Mouse (Mus musculus) spleen, adult 18-20 months (tissue): ENCODE results near the gene Gtf3c1.

Source experiments
- DNase-seq, 2 experiments: peaks; one replicate each; pipeline ENCODE4 v3.0.0; 2022; ENCODE audit warnings: mixed read lengths in 2 of 2

The Gtf3c1 gene

DNA sequence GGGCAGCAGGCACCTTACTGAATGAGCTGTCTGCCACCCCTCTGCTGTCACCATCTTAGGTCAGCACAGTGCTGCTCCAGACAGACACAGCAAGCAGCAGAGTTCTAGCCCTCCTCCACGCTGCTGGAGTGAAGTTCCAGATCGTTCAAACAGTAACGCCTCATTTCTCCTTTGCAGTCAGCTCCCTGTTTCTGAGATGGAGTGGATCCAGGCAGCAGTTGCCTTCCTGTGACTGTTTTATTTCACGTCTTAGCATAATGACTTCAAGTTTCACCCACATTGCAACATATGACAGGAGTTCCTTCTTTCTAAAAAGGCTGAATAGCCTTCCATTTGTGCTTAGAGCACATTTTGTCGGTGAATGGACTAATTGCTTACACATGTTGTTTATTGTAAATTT, 94.0 kb downstream of the Gtf3c1 start:
- no peak for DNase-seq

DNA sequence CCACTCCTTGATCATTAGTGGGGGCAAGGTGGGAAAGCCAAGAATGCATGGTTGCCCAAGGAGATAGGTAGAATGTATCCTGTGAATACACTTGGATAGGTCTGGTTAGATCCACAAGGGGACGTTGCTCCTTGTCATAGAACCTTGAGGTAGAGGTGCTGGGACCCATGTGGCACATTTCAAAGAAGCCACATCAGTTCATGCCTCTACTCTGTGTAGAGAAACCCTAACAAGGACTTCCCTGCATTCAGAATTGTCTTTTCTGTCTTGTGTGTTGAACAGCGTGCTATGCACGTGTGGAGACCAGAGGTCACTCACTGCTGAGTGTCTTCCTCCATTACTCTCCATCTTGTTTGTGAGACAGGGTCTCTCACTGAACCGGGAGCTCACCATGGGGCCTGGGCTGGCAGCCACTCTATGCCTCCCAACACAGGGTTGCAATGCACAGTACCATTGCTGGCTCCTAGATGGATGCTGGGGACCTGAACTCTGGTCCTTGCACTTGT, 99.3 kb downstream of the Gtf3c1 start:
- no peak for DNase-seq

DNA sequence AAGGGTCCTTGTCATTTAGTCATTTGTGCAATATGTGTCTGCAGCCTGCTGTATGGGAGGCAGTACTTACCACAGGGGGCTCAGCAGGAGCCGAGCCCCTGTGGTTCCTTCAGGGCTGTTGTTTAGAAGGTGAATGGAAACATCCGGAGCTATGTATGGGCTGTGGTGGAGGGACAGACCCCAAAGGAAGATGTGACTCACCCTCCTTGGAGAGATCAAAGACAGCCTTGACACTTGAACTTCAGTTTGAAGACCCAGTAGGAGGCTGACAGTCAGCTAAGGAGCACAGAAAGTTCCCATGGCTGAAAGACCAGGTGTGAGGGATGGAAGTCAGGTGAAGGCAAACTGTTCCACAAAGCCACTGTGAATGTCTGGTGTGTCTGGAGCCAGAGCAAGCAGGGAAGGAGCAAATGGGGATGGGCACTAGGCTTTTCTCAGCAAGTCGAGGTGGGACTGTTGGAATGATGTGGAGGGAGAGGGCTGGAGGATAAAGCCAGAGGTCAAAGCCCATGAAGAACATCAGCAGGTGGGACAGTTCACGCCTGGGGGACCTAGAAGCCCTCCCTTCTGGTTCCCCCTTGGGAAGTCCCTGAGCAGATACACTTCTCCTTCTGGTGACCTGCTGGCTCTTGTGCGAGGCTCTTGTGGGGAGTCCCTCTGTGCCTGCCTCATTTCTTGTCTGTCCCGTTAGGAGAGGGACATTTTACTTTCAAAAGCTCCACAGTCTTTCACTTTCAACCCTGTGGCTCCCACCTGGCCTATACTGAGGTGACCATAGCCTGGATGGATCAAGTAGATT, 100.0 kb downstream of the Gtf3c1 start:
- DNase-seq: peak; percentile 50 to 54

DNA sequence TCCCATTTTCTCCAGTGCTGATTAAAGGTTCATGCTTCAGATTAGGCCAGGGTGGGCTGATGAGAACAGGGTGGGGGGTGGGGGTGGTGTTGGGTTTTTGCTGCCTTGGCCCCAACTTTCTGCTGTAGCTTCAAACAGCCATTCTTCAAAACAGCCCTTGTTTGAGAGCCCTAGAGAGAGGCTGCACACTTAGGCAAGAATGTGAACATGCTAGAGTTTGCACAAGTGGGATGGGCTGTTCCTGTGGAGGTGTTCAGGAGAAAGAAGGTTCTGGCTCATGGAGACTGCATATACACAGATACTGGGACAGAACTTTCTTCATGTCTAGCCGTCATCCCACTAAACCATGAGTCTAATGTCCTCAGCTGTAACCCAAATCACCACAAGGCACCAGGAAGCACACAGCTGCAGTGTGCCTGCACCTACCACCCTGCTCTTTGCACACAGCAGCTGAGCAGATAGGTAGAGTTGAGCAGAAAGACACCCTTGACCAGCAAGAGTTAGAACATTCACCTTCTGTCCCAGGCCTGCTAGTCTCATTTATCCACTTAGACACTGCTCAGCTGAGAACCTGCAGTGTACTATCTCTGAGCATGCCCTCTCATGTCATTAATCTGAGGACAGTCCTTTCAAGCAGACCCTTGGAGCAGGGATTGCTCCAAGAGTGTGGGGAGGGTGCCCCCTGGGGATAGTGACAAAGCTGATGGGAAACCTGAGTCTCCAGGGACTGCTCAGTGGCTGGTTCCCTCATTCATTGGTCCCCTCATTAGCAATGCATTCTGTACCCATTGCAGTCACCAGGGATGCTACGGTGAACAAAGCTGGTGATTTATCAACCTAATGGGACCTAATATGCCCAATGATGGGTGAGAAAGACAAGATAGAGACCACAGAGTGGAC, 101.1 kb downstream of the Gtf3c1 start:
- peak in 1 of 2 experiments; percentile 27 for DNase-seq

DNA sequence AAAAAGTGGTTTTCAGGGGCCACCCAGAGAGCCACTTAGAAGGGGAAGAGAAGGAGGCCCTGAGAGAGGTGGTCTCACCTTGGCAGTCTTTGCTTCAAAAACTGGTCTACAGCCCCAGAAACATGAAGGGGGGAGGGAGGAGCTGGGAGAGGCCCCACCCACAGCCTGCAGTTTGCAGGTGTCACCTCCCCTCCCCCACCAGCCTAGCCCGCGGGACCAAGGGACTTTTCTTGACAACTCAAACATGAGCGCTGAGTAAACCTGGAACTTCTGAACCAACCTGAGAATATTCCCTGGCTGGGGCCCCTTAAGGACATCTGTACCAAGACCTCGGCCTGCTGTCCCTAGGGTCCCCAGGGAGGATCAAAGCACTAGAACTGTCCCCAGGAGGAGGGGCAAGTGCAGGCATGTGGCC, 101.8 kb downstream of the Gtf3c1 start:
- DNase-seq: peak; percentile 80 to 85

DNA sequence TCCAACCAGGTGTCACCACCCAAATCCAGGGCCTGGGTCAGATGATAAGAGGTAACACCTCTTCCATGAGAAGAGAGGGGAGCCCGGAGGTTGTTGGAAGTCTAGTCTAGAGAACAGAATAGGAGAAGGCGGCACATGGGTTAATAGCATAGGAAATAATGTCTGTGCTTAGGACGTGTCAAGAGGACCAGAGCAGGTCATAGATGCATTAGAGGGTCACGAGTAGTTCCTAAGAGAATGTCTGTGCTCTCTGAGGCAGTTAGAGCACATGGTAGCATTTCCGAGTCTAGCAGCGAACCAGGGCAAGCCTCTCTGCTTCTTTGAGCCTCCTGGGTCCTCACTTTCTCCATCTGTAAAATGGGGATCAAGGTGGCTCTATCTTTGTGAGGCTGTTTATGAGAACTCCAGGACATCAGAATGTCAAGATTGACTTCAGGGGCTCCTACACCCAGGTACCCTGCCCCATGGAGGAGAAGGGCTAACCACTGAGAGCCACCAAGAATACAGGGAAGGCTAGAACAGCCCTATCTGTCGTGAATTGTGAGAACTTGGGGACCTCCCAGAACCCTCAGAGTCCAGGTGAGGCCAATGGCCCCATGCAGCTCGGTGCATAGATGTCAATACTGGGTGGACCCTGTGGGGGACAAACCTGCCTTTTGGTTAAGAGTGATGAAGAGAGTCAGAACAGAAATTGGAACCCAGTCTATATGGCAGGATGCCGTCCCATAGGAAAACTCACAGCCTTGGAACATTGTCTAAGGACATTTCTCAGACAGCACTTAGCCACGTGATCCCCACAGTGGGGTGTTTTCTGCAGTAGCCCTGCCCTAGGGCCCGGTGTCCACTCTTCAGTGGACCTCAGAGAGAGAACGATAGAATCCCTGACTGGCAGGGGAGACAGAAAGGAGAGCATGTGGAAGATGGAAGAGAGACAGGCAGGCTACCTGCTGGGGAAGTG, 102.9 kb downstream of the Gtf3c1 start:
- DNase-seq: peak in 1 of 2 experiments; percentile 26

DNA sequence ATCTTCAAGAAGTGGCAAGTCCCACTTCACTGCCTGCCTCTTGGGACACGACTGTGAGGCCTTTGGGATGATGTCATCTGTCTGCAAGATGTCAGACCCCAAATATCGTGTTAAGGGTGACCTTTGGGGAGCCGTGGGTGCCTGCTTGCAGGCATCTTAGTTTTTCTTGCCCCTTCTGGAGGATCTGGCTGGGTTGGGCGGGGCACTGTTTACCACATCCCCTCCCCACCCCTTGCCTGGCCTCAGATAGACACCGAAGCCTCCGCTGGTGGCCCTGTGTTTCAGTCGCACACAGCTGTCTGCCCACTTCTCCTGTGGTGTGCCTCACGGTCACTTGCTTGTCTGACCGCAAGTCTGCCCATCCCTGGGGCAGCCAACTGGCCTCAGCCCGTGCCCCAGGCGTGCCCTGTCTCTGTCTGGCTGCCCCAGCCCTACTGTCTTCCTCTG, 104.4 kb downstream of the Gtf3c1 start, which contains the start of gene Il21r:
Il21r (plus strand) TSS at position 245 of the 447 bp plus-strand sequence.
- peak; percentile 71 to 77 for DNase-seq

DNA sequence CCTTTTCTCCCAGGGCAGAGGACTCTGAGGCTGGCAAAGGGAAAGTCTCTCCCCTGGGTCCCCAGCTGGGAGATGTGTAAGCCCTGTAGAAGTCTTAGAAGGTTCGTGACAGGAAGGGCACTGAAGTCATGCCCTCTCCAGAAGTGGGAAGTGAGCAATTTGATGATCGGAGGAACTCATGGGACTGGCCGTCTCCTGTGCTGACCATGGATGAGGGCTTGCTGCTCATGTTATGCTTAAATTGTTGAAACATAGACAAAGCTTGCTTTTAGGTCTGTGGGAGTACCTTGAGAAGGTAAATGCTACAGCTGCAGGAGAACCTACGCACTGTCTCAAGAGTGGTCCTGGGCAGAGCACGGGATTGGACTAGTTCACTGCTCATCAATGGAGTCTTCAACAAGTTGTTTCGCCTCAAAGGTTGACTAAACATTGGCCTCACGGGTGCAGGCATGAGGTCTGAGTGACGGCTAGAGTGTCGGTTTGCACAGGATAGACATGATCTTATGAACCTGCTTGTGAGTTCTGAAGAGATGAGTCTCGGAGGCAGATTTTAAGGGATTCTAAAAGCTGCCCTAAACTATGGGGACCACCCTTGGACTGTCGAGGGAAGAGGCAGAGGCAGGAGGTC, 105.6 kb downstream of the Gtf3c1 start:
- DNase-seq: peak in 1 of 2 experiments; percentile 25

DNA sequence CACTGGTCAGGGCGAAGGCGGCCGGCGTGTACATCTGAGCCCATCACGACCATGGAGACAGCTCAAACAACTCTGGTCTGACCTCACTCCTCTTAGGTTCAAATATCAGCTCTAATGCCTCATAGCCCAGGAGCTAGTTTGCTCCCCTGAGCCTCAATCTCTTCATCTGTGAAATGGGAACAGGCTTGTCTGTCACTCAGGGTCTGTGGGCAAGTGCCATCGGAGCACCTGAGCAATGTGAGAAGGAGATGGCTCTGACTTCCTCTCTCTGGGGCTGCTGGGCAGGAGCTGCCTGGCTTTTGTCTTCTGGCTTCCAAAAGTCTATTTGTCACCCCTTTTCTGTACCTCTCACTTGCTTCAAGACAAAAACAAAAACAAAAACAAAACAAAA, 106.3 kb downstream of the Gtf3c1 start:
- DNase-seq: peak in 1 of 2 experiments; percentile 18

DNA sequence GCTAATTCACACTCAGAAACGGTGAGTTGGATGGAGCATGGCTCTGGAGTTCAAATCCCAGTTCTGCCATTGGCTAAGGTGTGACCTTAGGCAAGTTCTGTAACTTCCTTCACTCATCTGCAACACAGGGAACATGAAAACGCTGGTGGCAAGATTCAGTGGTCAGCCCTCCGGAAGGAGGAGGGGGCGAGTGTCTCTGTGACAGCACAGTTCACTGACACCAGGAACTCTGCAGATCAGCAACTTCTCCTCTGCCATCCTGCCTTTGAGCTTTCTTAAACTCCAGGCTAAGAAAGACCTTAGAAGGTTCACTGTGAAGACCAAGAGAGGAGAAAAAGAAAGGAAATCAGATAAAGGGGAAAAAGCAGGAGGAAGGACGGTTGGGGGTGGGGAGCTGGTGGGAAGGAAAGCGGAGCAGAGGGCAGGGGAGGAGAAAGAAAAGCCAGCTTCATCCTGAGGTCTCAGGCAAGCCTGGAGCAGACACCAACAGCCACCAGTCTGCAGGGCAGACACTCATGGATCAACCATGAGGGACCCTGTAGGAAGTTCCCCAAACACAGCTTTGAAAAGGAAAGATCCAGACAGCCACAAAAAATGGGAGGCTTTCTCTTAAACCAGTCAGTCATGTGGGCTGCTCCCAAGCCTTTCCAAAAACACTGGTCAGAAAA, 106.8 kb downstream of the Gtf3c1 start:
- DNase-seq: no peak

DNA sequence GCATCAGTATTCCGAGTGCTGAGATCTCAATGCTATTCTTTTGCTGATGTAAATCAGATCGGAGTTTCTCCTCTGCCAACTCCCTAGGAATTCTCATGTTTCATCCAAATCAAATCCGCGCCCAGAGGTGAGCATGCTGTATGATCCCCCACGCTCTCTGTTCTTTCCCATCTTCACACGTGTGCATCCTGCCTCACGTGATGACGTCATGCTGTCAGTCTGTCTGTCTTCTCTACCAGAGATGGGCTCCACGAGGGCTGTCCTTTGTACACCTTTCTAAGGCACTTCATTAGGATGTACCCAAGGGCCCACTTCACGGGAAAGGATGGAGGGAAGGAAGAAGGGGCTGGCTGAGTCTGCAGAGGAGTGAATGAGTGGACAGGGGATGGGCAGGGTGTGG, 107.4 kb downstream of the Gtf3c1 start:
- no peak for DNase-seq

DNA sequence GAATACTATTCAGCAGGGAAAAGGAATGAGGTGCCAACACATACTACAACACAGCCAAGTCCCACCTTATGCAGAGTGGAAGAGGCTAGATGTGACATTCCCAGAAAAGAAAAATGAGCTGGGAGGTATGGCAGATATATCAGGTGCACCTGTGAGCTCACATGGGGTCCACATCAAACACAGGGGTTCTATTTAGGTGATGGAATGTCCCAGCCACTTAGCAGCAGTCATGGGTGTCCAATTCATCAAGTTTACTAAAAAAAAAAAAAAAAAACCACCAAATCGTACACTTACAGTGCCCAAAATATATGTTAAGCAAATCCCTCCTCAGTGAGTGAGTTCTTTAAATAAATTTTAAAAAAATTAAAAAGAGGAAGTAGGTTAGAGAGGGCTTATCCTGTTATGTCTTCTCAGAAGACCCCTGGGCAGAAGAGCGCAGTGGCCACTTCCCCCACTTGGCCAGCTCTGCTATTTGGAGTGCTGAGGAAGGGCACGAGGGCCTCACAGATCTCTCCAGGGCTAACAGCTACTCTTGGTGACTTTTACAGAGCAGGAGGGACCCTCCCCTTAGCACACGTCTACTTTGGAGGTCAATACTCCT, 108.1 kb downstream of the Gtf3c1 start:
- DNase-seq: no peak

DNA sequence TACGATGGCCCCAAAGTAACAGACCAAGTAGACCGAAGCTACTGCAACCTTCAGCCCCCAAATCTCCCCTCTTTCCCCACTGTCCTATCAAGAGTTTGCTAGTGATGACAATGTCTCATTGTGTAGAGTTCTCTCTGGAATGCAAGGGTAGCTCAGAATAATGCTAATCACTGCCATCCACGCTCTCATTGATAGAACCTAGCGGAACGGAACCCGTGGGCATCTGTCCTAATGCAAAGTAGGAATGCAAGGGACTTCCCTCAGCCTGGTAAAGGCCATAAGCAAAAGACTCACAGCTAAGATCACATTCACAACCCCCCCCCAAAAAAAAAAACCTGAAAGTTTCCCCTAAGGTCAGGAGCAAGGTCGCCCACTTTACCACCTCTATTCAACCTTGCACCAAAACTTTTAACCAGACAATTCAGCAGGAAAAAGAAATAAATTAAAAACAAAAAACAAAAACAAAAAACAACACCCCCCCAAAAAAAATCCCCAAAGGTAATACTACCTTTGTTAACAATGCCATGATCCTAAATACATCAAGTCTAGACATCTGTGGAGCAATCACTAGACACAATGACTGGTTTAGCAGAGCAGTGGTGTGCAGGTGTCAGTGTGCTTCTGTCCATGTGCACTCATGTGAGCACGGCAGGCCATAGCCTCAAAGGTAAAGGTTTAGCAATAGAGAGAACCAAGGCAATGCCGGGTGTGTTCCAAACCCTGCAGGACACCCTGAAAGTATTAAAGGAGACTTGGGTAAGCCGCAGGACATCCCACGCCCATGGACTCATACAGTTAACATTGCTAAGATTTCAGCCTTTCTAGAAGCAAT, 109.8 kb downstream of the Gtf3c1 start:
- no peak for DNase-seq

DNA sequence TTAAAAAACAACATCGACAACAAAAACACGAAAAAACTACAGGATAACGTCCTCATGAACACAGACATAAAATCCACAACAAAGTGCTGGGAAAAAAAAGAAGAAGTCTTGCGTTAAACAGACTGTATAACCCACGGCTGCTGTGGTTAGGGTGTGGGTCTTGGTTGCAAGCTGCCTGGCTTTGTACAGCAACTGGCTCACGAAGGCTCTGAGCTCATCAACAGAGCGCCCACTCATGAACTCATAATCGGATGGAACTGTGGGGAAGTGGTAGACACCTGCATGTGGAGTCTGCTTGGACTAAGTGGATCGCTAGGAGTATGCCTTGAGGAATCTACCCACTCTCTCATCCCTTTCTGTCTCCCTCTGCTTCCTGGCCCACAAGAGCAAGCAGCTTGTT, 110.5 kb downstream of the Gtf3c1 start:
- DNase-seq: peak in 1 of 2 experiments; percentile 38

DNA sequence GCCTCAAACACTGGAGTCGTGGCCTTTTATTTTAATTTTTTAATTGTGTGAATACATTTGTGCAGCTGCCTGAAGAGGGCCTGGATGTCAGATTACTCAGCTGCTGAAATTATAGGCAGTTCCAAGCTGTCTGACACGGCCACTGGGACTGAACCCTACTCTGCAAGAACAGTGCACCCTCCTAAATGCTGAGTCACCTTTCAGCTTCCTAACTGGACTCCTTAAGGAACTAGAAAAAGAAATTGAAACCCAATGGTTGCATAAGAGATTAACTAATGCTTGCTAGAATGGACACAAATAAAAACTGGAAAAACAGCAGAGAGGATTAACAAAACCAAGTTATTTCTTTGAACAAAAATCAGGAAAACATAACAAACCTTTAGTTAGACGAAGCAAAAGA, 111.2 kb downstream of the Gtf3c1 start:
- no peak for DNase-seq

DNA sequence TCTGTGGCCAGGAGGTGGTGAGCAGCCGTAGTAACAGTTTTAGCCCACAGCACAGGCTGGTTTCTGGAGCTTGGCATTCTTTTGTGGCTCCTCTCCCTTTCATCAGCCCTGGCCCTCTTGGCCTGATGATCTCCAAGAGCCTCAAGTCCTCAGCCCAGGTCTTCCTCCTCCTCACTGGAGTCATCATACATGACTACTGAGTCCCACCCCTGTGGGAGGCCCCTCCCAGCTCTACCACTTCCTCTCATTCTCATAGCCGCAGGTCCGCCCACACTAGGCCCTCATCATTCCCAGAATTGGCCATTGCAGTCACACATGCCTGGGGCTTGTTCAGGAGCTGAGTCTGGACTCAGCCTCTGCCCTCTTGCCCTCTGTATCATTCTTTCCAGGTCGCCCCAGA, 113.7 kb downstream of the Gtf3c1 start:
- peak; percentile 61 to 65 for DNase-seq
